Mouse (Mus musculus): ENCODE results near the gene Nom1. TPM values are rescaled to one million over a fixed set of nuclear protein-coding genes. Genes with fewer than 3 reads are reported as not detected.

Nom1 gene
- polyA plus RNA-seq, 1 experiment from 2014 or later = 26.5 TPM

- Histone ChIP-seq H3K27ac (ENCODE audit: low read length) (no peak overlapping the region), H3K9ac (ENCODE audit: low read length) (no peak overlapping the region), H3K36me3 (ENCODE audit: control insufficient read depth, insufficient read depth, low read length) (no peaks in the 10 kb centered on the region), H3K4me3 (replicated peaks; ENCODE audit: low read length) (peak overlapping the region; percentile 19), H3K27me3 (ENCODE audit: control insufficient read depth, insufficient read depth, low read length) (peaks cover 70% of the 10 kb centered on the region), H3K4me1 (ENCODE audit: control insufficient read depth, insufficient read depth, low read length) (peaks cover 6% of the 10 kb centered on the region), H3K4me2 (ENCODE audit: low read depth, low read length) (peak overlapping the region; percentile 39; the same call in 1 of the 2 replicates), H3K9me3 (replicated peaks; ENCODE audit: control insufficient read depth, low read length) (no peaks in the 10 kb centered on the region)
- ATAC-seq (ENCODE audit: insufficient read depth, low FRiP score) = no peak
- 6% methylated on average over 10 of the region's 10 CpGs for WGBS
These were observed 51.5 kb downstream of the Nom1 start for GRCm38 (mm10) chr5:29485941-29486320.

GRCm38 (mm10) chr5:29487321-29487720, 52.9 kb downstream of the Nom1 start:
- Histone ChIP-seq H3K4me2 (ENCODE audit: low read depth, low read length) (no peak overlapping the region), H3K4me1 (ENCODE audit: control insufficient read depth, insufficient read depth, low read length) (peaks cover 6% of the 10 kb centered on the region), H3K27ac (ENCODE audit: low read length) (no peak overlapping the region), H3K9me3 (replicated peaks; ENCODE audit: control insufficient read depth, low read length) (no peaks in the 10 kb centered on the region), H3K36me3 (ENCODE audit: control insufficient read depth, insufficient read depth, low read length) (no peaks in the 10 kb centered on the region), H3K27me3 (ENCODE audit: control insufficient read depth, insufficient read depth, low read length) (peaks cover 60% of the 10 kb centered on the region), H3K4me3 (replicated peaks; ENCODE audit: low read length) (no peak overlapping the region), H3K9ac (ENCODE audit: low read length) (no peak overlapping the region)
- WGBS = 28% methylated on average over 13 of the region's 13 CpGs
- no peak for ATAC-seq (ENCODE audit: insufficient read depth, low FRiP score)

- Histone ChIP-seq H3K4me2 (ENCODE audit: low read depth, low read length) (no peak overlapping the region), H3K9ac (ENCODE audit: low read length) (no peak overlapping the region), H3K36me3 (ENCODE audit: control insufficient read depth, insufficient read depth, low read length) (no peaks in the 10 kb centered on the region), H3K9me3 (replicated peaks; ENCODE audit: control insufficient read depth, low read length) (no peaks in the 10 kb centered on the region), H3K27me3 (ENCODE audit: control insufficient read depth, insufficient read depth, low read length) (no peaks in the 10 kb centered on the region), H3K4me1 (ENCODE audit: control insufficient read depth, insufficient read depth, low read length) (no peaks in the 10 kb centered on the region), H3K4me3 (replicated peaks; ENCODE audit: low read length) (no peak overlapping the region), H3K27ac (ENCODE audit: low read length) (no peak overlapping the region)
- WGBS = 49% methylated on average over 3 of the region's 3 CpGs
- ATAC-seq (ENCODE audit: insufficient read depth, low FRiP score) = peak; percentile 65; the same call in 1 of the 2 replicates
These were observed 72.5 kb downstream of the Nom1 start for GRCm38 (mm10) chr5:29507013-29507412.

Other genes starting within 250 kb of the Nom1 start
- gene Rnf32, start 238.7 kb upstream of the Nom1 start, polyA plus RNA-seq (2015; fragmentation: Nextera tagmentation; extraction: Ambion mirVana) = 4.8 and 5.1 TPM in 2 replicates
- gene Lmbr1, start 56.3 kb upstream of the Nom1 start, polyA plus RNA-seq (2015; fragmentation: Nextera tagmentation; extraction: Ambion mirVana) = 11.2 and 12.2 TPM in 2 replicates
- gene Mnx1, start 43.8 kb downstream of the Nom1 start, polyA plus RNA-seq (2015; fragmentation: Nextera tagmentation; extraction: Ambion mirVana) = 0.75 and 1.1 TPM in 2 replicates
- gene Ube3c, start 134.6 kb downstream of the Nom1 start, polyA plus RNA-seq (2015; fragmentation: Nextera tagmentation; extraction: Ambion mirVana) = 12.5 and 14.1 TPM in 2 replicates

Measured in stomach, embryonic 16.5 days (tissue).